Mouse (Mus musculus): ENCODE results near the gene AI467606.

- TF ChIP-seq CTCF (IDR thresholded peaks at IDR 0.05; ENCODE audit: low read depth) (no peak), EP300 (IDR thresholded peaks at IDR 0.05; ENCODE audit: low read depth) (peak; percentile 54)
Observed at GRCm38 (mm10) chr7:127083689-127084088, 7.5 kb upstream of the AI467606 start.

Data from liver, postnatal 0 days (tissue).